Mouse (Mus musculus): ENCODE results near the gene Vps13d.
A peak's percentile ranks its signal among the peaks of the same experiment; 100 is the strongest.

Vps13d gene

DNA sequence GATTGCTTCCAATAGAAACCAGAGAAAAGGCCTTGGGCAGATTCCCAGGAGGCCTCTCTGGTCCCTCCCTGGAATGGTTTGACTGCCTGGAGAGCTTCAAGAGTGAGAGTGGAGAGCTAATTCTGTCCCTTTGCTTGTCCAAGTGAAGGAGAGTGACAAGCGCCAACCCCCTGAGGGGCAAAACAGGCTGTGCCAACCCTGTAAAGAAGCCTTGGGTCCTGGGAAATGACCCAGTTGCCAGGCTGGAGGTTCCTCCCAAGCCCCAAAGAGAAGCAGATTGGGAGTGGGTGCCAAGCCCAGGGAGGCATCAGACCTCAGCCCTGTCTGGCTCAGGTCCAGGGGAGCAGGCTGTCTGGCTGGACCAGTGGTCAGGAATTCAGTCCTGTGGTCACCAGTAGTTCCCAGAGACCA is 265.0 kb downstream of the Vps13d start:
- peak; percentile 81 for DNase-seq

DNA sequence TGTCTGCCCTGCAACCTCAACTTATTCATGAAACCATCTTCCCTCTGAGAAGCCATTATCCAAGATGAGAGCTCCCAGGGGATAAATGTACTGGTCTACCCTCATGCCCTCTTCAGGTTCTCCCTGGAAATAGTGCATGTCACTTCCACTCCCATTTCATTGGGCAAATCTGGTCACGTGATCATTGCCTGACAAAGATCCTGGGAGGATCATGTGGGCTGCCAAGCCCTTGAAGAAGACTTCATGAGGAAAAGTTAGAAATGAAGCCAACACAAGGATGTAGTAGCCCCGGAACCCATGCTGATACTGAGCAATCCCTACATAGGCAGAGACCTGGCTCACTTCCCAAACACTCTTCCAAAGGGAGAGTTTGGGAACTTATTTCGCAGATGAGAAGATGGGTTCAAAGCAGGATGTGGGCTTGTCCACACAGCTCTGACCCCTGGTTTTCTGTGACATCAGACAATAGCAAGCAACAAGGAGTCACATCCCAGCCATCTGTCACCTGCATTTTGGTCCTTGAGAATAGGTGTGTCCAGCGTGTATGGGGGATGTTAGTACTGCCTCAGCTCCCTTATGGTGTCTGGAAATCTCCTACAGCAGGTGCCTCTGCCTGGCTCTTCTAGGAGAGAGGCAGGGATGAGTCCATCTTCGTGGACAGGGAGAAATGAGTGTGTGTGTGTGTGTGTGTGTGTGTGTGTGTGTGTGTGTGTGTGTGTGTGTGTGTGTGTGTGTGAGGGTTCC is 265.9 kb downstream of the Vps13d start:
- no peak for DNase-seq
